Mouse (Mus musculus) layer of hippocampus, adult 9-11 months (tissue): Measurements from ENCODE around the gene Mrtfb.
"Not testable (repeated sequence)": the region's sequence is repeated elsewhere in the genome, so short reads cannot be mapped to it uniquely, and the experiment has no call there.

Experiments used
- DNase-seq: peaks from one replicate; pipeline ENCODE4 v3.0.0; 2022

The Mrtfb gene

GRCm38 (mm10) chr16:13276709-13277399 is 20.6 kb downstream of the Mrtfb start:
- no peak for DNase-seq

GRCm38 (mm10) chr16:13286425-13286824 is 30.1 kb downstream of the Mrtfb start:
- not testable (repeated sequence) for DNase-seq

GRCm38 (mm10) chr16:13297860-13298259 is 41.6 kb downstream of the Mrtfb start:
- no peak for DNase-seq

GRCm38 (mm10) chr16:13298991-13299390 is 42.7 kb downstream of the Mrtfb start:
- DNase-seq: no peak

GRCm38 (mm10) chr16:13306065-13306695 is 49.9 kb downstream of the Mrtfb start:
- peak; percentile 20 for DNase-seq

GRCm38 (mm10) chr16:13310096-13310683 is 53.9 kb downstream of the Mrtfb start:
- no peak for DNase-seq

- DNase-seq: no peak
These were observed 55.1 kb downstream of the Mrtfb start for GRCm38 (mm10) chr16:13311374-13311773.

- no peak for DNase-seq
These were observed 56.9 kb downstream of the Mrtfb start for GRCm38 (mm10) chr16:13313096-13313719.

- no peak for DNase-seq
These were observed 67.5 kb downstream of the Mrtfb start for GRCm38 (mm10) chr16:13323751-13324150.

GRCm38 (mm10) chr16:13326622-13327021 is 70.3 kb downstream of the Mrtfb start:
- DNase-seq: no peak

GRCm38 (mm10) chr16:13328646-13329045 is 72.4 kb downstream of the Mrtfb start:
- DNase-seq: no peak

- DNase-seq: no peak
These were observed 73.4 kb downstream of the Mrtfb start for GRCm38 (mm10) chr16:13329640-13330039.

GRCm38 (mm10) chr16:13330221-13330659 is 74.0 kb downstream of the Mrtfb start:
- no peak for DNase-seq

- DNase-seq: no peak
These were observed 75.6 kb downstream of the Mrtfb start for GRCm38 (mm10) chr16:13331898-13332297.

- no peak for DNase-seq
These were observed 76.3 kb downstream of the Mrtfb start for GRCm38 (mm10) chr16:13332536-13332935.

GRCm38 (mm10) chr16:13333781-13334341 is 77.6 kb downstream of the Mrtfb start:
- no peak for DNase-seq

- DNase-seq: no peak
These were observed 80.4 kb downstream of the Mrtfb start for GRCm38 (mm10) chr16:13336503-13337230.

GRCm38 (mm10) chr16:13338094-13338493 is 81.8 kb downstream of the Mrtfb start:
- no peak for DNase-seq

- peak; percentile 48 for DNase-seq
These were observed 83.2 kb downstream of the Mrtfb start for GRCm38 (mm10) chr16:13339433-13339832.

- DNase-seq: not testable (repeated sequence)
These were observed 89.5 kb downstream of the Mrtfb start for GRCm38 (mm10) chr16:13345822-13346221.

GRCm38 (mm10) chr16:13350729-13351128 is 94.4 kb downstream of the Mrtfb start:
- no peak for DNase-seq

- no peak for DNase-seq
These were observed 95.0 kb downstream of the Mrtfb start for GRCm38 (mm10) chr16:13351268-13351667.

- no peak for DNase-seq
These were observed 97.6 kb downstream of the Mrtfb start for GRCm38 (mm10) chr16:13353927-13354326.
